Mouse (Mus musculus) MEL (cell line): Measurements from ENCODE around the gene Csnk1d. TPM values are rescaled to one million over a fixed set of nuclear protein-coding genes. Genes with fewer than 3 reads are reported as not detected.

Experiments used
- DNase-seq: peaks from one replicate; pipeline ENCODE4 v3.0.0; 2011; ENCODE audit warnings: low read depth, low spot score
- H3K27ac ChIP-seq: 2 replicates; pipeline ENCODE4 v1.5.1; 2012; ENCODE audit warnings: low read depth, mild to moderate bottlenecking, control low read depth, low read length, moderate library complexity; ENCODE audit not compliant: control insufficient read depth
- H3K27me3 ChIP-seq, 2 experiments: fragments of 150-350 bp in 1 of 2; sonication (generic) in 1 of 2; 2 replicates each; pipeline ENCODE4 v1.6.1; 2012; ENCODE audit warnings: low read length in 2 of 2, mild to moderate bottlenecking in 2 of 2, improper control_type of control experiment in 1 of 2, moderate library complexity in 1 of 2; ENCODE audit not compliant: insufficient read depth in 2 of 2, control insufficient read depth in 1 of 2
- H3K36me3 ChIP-seq, 2 experiments: 2 replicates each; pipeline ENCODE4 v1.6.1; 2012 to 2014; ENCODE audit warnings: low read length in 2 of 2, improper control_type of control experiment in 1 of 2, inconsistent platforms in 1 of 2, mild to moderate bottlenecking in 1 of 2; ENCODE audit not compliant: insufficient read depth in 2 of 2, control insufficient read depth in 1 of 2
- H3K4me1 ChIP-seq, 2 experiments: fragments of 150-350 bp in 1 of 2; sonication (generic) in 1 of 2; 2 replicates each; pipeline ENCODE4 v1.6.1; 2012; ENCODE audit warnings: low read length in 2 of 2, improper control_type of control experiment in 1 of 2, mild to moderate bottlenecking in 1 of 2; ENCODE audit not compliant: insufficient read depth in 2 of 2, control insufficient read depth in 1 of 2
- H3K4me3 ChIP-seq, 2 experiments: fragments of 150-350 bp in 1 of 2; sonication (generic) in 1 of 2; 2 replicates each; pipeline ENCODE4 v1.5.1; 2012; ENCODE audit warnings: low read depth in 2 of 2, low read length in 2 of 2, mild to moderate bottlenecking in 2 of 2, moderate library complexity in 2 of 2, control low read depth in 1 of 2, improper control_type of control experiment in 1 of 2; ENCODE audit not compliant: control insufficient read depth in 1 of 2, insufficient read depth in 1 of 2
- H3K79me2 ChIP-seq: 2 replicates; pipeline ENCODE4 v1.6.1; 2012; ENCODE audit warnings: mild to moderate bottlenecking, low read length, moderate library complexity; ENCODE audit not compliant: control insufficient read depth, poor library complexity, insufficient read depth
- H3K9ac ChIP-seq: 2 replicates; pipeline ENCODE4 v1.6.1; 2012; ENCODE audit warnings: low read depth, mild to moderate bottlenecking, control low read depth, low read length, moderate library complexity; ENCODE audit not compliant: control insufficient read depth, poor library complexity, severe bottlenecking
- H3K9me3 ChIP-seq: fragments of 150-350 bp; sonication (generic); replicated peaks from 2 replicates; pipeline ENCODE4 v1.6.1; 2012; ENCODE audit warnings: mild to moderate bottlenecking, low read length, improper control_type of control experiment, moderate library complexity; ENCODE audit not compliant: insufficient read depth
- CHD1 ChIP-seq: IDR thresholded peaks from 2 replicates; pipeline ENCODE4 v1.6.1; 2012; ENCODE audit warnings: low read depth, mild to moderate bottlenecking, inconsistent platforms, low read length, improper control_type of control experiment
- CTCF ChIP-seq, 3 experiments: IDR thresholded peaks in 2 of 3; conservative IDR thresholded peaks in 1 of 3; 2 replicates each; pipeline ENCODE4 v1.5.1; 2011 to 2012; ENCODE audit warnings: low read length in 3 of 3, low read depth in 2 of 3, mild to moderate bottlenecking in 2 of 3, improper control_type of control experiment in 1 of 3, inconsistent platforms in 1 of 3, mixed read lengths in 1 of 3, moderate library complexity in 1 of 3; ENCODE audit not compliant: control insufficient read depth in 1 of 3, insufficient read depth in 1 of 3, poor library complexity in 1 of 3, severe bottlenecking in 1 of 3
- E2F4 ChIP-seq: IDR thresholded peaks from 2 replicates; pipeline ENCODE4 v1.6.1; 2011; ENCODE audit warnings: low read depth, low read length, improper control_type of control experiment, borderline replicate concordance
- ELF1 ChIP-seq: IDR thresholded peaks from 2 replicates; pipeline ENCODE4 v1.6.1; 2014; ENCODE audit warnings: low read depth, mild to moderate bottlenecking, inconsistent platforms, low read length, improper control_type of control experiment, moderate library complexity
- EP300 ChIP-seq, 2 experiments: IDR thresholded peaks; 2 replicates each; pipeline ENCODE4 v1.6.1; 2011; ENCODE audit warnings: improper control_type of control experiment in 2 of 2, low read length in 2 of 2, low read depth in 1 of 2, mild to moderate bottlenecking in 1 of 2
- ETS1 ChIP-seq: IDR thresholded peaks from 2 replicates; pipeline ENCODE4 v1.6.1; 2012; ENCODE audit warnings: low read depth, mild to moderate bottlenecking, inconsistent platforms, low read length, improper control_type of control experiment, moderate library complexity
- GATA1 ChIP-seq: IDR thresholded peaks from 2 replicates; pipeline ENCODE4 v1.6.1; 2011; ENCODE audit warnings: low read depth, low read length, improper control_type of control experiment
- HCFC1 ChIP-seq: IDR thresholded peaks from 2 replicates; pipeline ENCODE4 v1.6.1; 2012; ENCODE audit warnings: low read depth, mild to moderate bottlenecking, inconsistent platforms, low read length, improper control_type of control experiment, moderate library complexity
- KAT2A ChIP-seq: conservative IDR thresholded peaks from 2 replicates; pipeline ENCODE4 v1.6.1; 2012; ENCODE audit warnings: low read depth, low read length, improper control_type of control experiment, inconsistent platforms
- MAZ ChIP-seq: IDR thresholded peaks from 2 replicates; pipeline ENCODE4 v1.6.1; 2012; ENCODE audit warnings: low read depth, mild to moderate bottlenecking, inconsistent platforms, low read length, improper control_type of control experiment
- MEF2A ChIP-seq: IDR thresholded peaks from 2 replicates; pipeline ENCODE4 v1.6.1; 2014; ENCODE audit warnings: low read depth, mild to moderate bottlenecking, inconsistent platforms, low read length, improper control_type of control experiment; ENCODE audit not compliant: poor library complexity, insufficient replicate concordance, severe bottlenecking; ENCODE audit errors: extremely low read depth
- MXI1 ChIP-seq: IDR thresholded peaks from 2 replicates; pipeline ENCODE4 v1.6.1; 2011; ENCODE audit warnings: mild to moderate bottlenecking, low read depth, low read length, improper control_type of control experiment
- MYB ChIP-seq: IDR thresholded peaks from 2 replicates; pipeline ENCODE4 v1.6.1; 2011; ENCODE audit warnings: mild to moderate bottlenecking, low read depth, low read length, improper control_type of control experiment
- MYC ChIP-seq: IDR thresholded peaks from 2 replicates; pipeline ENCODE4 v1.6.1; 2011; ENCODE audit warnings: low read depth, mild to moderate bottlenecking, low read length, improper control_type of control experiment, moderate library complexity
- NRF1 ChIP-seq: IDR thresholded peaks from 2 replicates; pipeline ENCODE4 v1.6.1; 2014; ENCODE audit warnings: low read depth, mild to moderate bottlenecking, inconsistent platforms, low read length, improper control_type of control experiment, moderate library complexity; ENCODE audit not compliant: poor library complexity, insufficient read depth, severe bottlenecking
- POLR2AphosphoS2 ChIP-seq: IDR thresholded peaks from 2 replicates; pipeline ENCODE4 v1.6.1; 2011; ENCODE audit warnings: low read length, improper control_type of control experiment
- RAD21 ChIP-seq: IDR thresholded peaks from 2 replicates; pipeline ENCODE4 v1.6.1; 2011; ENCODE audit warnings: mild to moderate bottlenecking, low read depth, low read length, improper control_type of control experiment
- RCOR1 ChIP-seq: IDR thresholded peaks from 2 replicates; pipeline ENCODE4 v1.6.1; 2012; ENCODE audit warnings: low read depth, mild to moderate bottlenecking, inconsistent platforms, low read length, improper control_type of control experiment
- SIN3A ChIP-seq: IDR thresholded peaks from 2 replicates; pipeline ENCODE4 v1.6.1; 2012; ENCODE audit warnings: low read length, improper control_type of control experiment, inconsistent platforms
- SMC3 ChIP-seq: IDR thresholded peaks from 2 replicates; pipeline ENCODE4 v1.6.1; 2011; ENCODE audit warnings: low read depth, low read length, improper control_type of control experiment
- TAL1 ChIP-seq: IDR thresholded peaks from 2 replicates; pipeline ENCODE4 v1.6.1; 2012; ENCODE audit warnings: mild to moderate bottlenecking, inconsistent platforms, low read length, moderate library complexity, mixed read lengths
- TBP ChIP-seq: IDR thresholded peaks from 2 replicates; pipeline ENCODE4 v1.8.0; 2011; ENCODE audit warnings: low read depth, low read length, improper control_type of control experiment
- USF1 ChIP-seq: IDR thresholded peaks from 2 replicates; pipeline ENCODE4 v1.6.1; 2014; ENCODE audit warnings: low read depth, mild to moderate bottlenecking, inconsistent platforms, low read length, improper control_type of control experiment, moderate library complexity
- ZC3H11A ChIP-seq: IDR thresholded peaks from 2 replicates; pipeline ENCODE4 v1.6.1; 2012; ENCODE audit warnings: low read depth, mild to moderate bottlenecking, inconsistent platforms, low read length, improper control_type of control experiment
- polyA plus RNA-seq, 2 experiments: library from polyadenylated mRNA; stranded (reverse) in 1 of 2; unstranded in 1 of 2; fragments of >175 nt in 1 of 2; fragments of >200 nt in 1 of 2; gene quantifications; 2 replicates each; pipeline versions ENCODE4 v1.2.1 to v1.2.4; 2012; ENCODE audit warnings: low replicate concordance in 2 of 2, low read depth in 1 of 2; ENCODE audit not compliant: insufficient read length in 2 of 2, insufficient read depth in 1 of 2, missing spikeins in 1 of 2
- total RNA-seq: library from RNA; depleted of rRNA; stranded (reverse); fragments of 300-350 nt; gene quantifications from 2 replicates; pipeline ENCODE4 v1.2.3, GENCODE M21; 2012

Csnk1d gene
- total and polyA plus RNA-seq, 3 experiments = 83.2 to 329 (median 121) TPM

- H3K36me3 ChIP-seq = peaks cover 0 to 20% of the 10 kb centered on the region in 2 experiments; a peak in 3 of 4 replicates
- H3K27me3 ChIP-seq = no peaks in the 10 kb centered on the region
Observed at GRCm38 (mm10) chr11:120993080-120993479, 1.9 kb upstream of the Csnk1d start.

DNA sequence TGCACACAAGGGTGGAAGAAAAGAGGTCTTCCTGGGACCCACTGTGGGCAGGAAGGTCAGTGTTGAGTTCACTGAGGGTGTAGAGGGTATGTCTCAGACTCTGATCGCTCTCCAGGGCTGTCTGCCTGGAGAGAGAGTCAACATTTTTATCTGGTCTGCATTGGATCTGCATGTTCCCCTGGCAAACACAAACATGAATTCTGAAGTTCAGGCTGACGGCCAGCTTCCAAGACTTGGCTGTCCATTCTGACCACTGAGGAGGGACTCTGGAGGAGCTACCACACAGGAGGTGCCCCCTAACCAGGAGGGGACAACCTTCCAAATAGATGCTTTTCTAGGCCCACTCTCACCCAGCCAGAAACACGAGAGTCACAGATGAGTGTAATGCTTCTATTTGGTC, 661 bp upstream of the Csnk1d start:
- no peak for TF ChIP-seq ZC3H11A
- TF ChIP-seq CHD1 = 0 out of 2 replicates have a peak, but pooled peaks have one; percentile 23
- TF ChIP-seq, all 39 proteins: peak for 1
- Histone ChIP-seq H3K79me2 (peaks cover 52% of the 10 kb centered on the region), H3K4me1 (peaks cover 21 to 30% of the 10 kb centered on the region in 2 experiments), H3K9me3 (no peaks in the 10 kb centered on the region), H3K36me3 (peaks cover 7 to 30% of the 10 kb centered on the region in 2 experiments), H3K9ac (peak overlapping the region; percentile 80), H3K27me3 (no peaks in the 10 kb centered on the region), H3K27ac (peak overlapping the region; percentile 8; the same call in 1 of the 2 replicates), H3K4me3 (peak overlapping the region; percentile 81 to 99)
- DNase-seq = no peak

More at GRCm38 (mm10) chr11:120993080-120993479, 1.9 kb upstream of the Csnk1d start:
- H3K9me3 ChIP-seq = no peaks in the 10 kb centered on the region
- peaks cover 13 to 26% of the 10 kb centered on the region in 2 experiments for H3K4me1 ChIP-seq
- H3K27ac ChIP-seq = no peak overlapping the region
- TF ChIP-seq CHD1 = no peak
- no peak for TF ChIP-seq TAL1
- no peak for DNase-seq
- peaks cover 39% of the 10 kb centered on the region for H3K79me2 ChIP-seq
- H3K9ac ChIP-seq = no peak overlapping the region
- H3K4me3 ChIP-seq = no peak overlapping the region

- H3K27ac ChIP-seq = peak overlapping the region; percentile 72; the same call in 1 of the 2 replicates
- peak overlapping the region; percentile 97 for H3K9ac ChIP-seq
- no peaks in the 10 kb centered on the region for H3K9me3 ChIP-seq
- peaks cover 21 to 30% of the 10 kb centered on the region in 2 experiments for H3K4me1 ChIP-seq
- DNase-seq = peak; percentile 58
- H3K36me3 ChIP-seq = peaks cover 17 to 37% of the 10 kb centered on the region in 2 experiments
- H3K79me2 ChIP-seq = peaks cover 67% of the 10 kb centered on the region
- H3K4me3 ChIP-seq = peak overlapping the region; percentile 83 to 99
- H3K27me3 ChIP-seq = no peaks in the 10 kb centered on the region
- peak; percentile 90 for TF ChIP-seq MXI1
- TF ChIP-seq POLR2AphosphoS2 = no peak
- TF ChIP-seq E2F4 = no peak
- 0 out of 4 replicates have a peak, but pooled peaks of 1 of the 2 experiments have one; percentile 6 for TF ChIP-seq EP300 (IDR thresholded peaks at IDR 0.05; ENCODE audit: low read depth in 1 of 2, low read length in 2 of 2)
- TF ChIP-seq MEF2A = no peak
- TF ChIP-seq RCOR1 = no peak
- no peak for TF ChIP-seq TAL1
- TF ChIP-seq CTCF (IDR thresholded peaks at IDR 0.05 in 2 of 3, conservative IDR thresholded peaks at IDR 0.05 in 1 of 3; ENCODE audit: control insufficient read depth in 1 of 3, insufficient read depth in 1 of 3, low read depth in 2 of 3, low read length in 3 of 3, poor library complexity in 1 of 3, severe bottlenecking in 1 of 3) = no peak
- no peak for TF ChIP-seq ZC3H11A
- TF ChIP-seq USF1 = no peak
- TF ChIP-seq SIN3A = peak; percentile 90
- TF ChIP-seq HCFC1 = 0 out of 2 replicates have a peak, but pooled peaks have one; percentile 31
- no peak for TF ChIP-seq MYC
- TF ChIP-seq GATA1 = no peak
- TF ChIP-seq KAT2A = no peak
- TF ChIP-seq NRF1 = no peak
- no peak for TF ChIP-seq TBP
- no peak for TF ChIP-seq SMC3
- no peak for TF ChIP-seq ETS1
- no peak for TF ChIP-seq MYB
- no peak for TF ChIP-seq ELF1
- TF ChIP-seq RAD21 = no peak
- 0 out of 2 replicates have a peak, but pooled peaks have one; percentile 28 for TF ChIP-seq MAZ
Observed at GRCm38 (mm10) chr11:120990126-120990781, 876 bp downstream of the Csnk1d start.
